Mouse (Mus musculus) stomach, embryonic 14.5 days (tissue): ENCODE results near the gene Duxf3. TPM values are rescaled to one million over a fixed set of nuclear protein-coding genes. Genes with fewer than 3 reads are reported as not detected.

Experiments
- polyA plus RNA-seq: library from polyadenylated mRNA; unstranded; fragments of >200 nt; fragmentation: Nextera tagmentation; extraction: Ambion mirVana; gene quantifications from 2 replicates; pipeline ENCODE4 v1.2.1, GENCODE M21; 2014

The Duxf3 gene
- polyA plus RNA-seq, 1 experiment from 2014 or later, result not detected

Other genes starting within 250 kb of the Duxf3 start
- not detected in 2 replicates for gene AW822073, start 7.7 kb downstream of the Duxf3 start, polyA plus RNA-seq
- gene Gm4981, start 4.0 kb upstream of the Duxf3 start, polyA plus RNA-seq, result not detected in 2 replicates
- gene Gcc2, start 22.8 kb upstream of the Duxf3 start, polyA plus RNA-seq, result 71.4 and 75.8 TPM in 2 replicates
- 173 and 178 TPM in 2 replicates for gene Lims1, start 90.8 kb upstream of the Duxf3 start, polyA plus RNA-seq
- 44.4 and 48.1 TPM in 2 replicates for gene Ranbp2, start 214.2 kb upstream of the Duxf3 start, polyA plus RNA-seq